Mouse (Mus musculus) stomach, postnatal 0 days (tissue): Measurements from ENCODE around the gene Igfbp5. TPM values are rescaled to one million over a fixed set of nuclear protein-coding genes. Genes with fewer than 3 reads are reported as not detected.
A peak's percentile ranks its signal among the peaks of the same experiment; 100 is the strongest.

Source experiments
- ATAC-seq: fragments of 200-750 bp; cut with Nextera tagmentation; 2 replicates; pipeline ENCODE4 v1.8.0; 2017; ENCODE audit not compliant: low FRiP score, low TSS enrichment
- DNase-seq: peaks from one replicate; pipeline ENCODE4 v3.0.0-alpha.2; 2016; ENCODE audit warnings: low spot score
- H3K27ac ChIP-seq: fragments of 300-500 bp; sonication (generic); replicated peaks from 2 replicates; pipeline ENCODE4 v1.5.1; 2014; ENCODE audit warnings: mild to moderate bottlenecking, control low read depth
- H3K27me3 ChIP-seq: fragments of 300-500 bp; sonication (generic); 2 replicates; pipeline ENCODE4 v1.6.1; 2014; ENCODE audit warnings: low read length; ENCODE audit not compliant: control insufficient read depth, insufficient read depth
- H3K36me3 ChIP-seq: fragments of 300-500 bp; sonication (generic); 2 replicates; pipeline ENCODE4 v1.6.1; 2014; ENCODE audit warnings: low read length, mixed read lengths; ENCODE audit not compliant: control insufficient read depth, insufficient read depth
- H3K4me1 ChIP-seq: fragments of 300-500 bp; sonication (generic); replicated peaks from 2 replicates; pipeline ENCODE4 v1.6.1; 2014; ENCODE audit warnings: antibody characterized with exemption; ENCODE audit not compliant: control insufficient read depth, insufficient read depth
- H3K4me2 ChIP-seq: fragments of 300-500 bp; sonication (generic); replicated peaks from 2 replicates; pipeline ENCODE4 v1.6.1; 2014; ENCODE audit warnings: low read depth, mild to moderate bottlenecking, control low read depth, moderate library complexity
- H3K4me3 ChIP-seq: fragments of 300-500 bp; sonication (generic); 2 replicates; pipeline ENCODE4 v1.5.1; 2014; ENCODE audit warnings: low read depth, low read length, control low read depth
- H3K9ac ChIP-seq: fragments of 300-500 bp; sonication (generic); 2 replicates; pipeline ENCODE4 v1.6.1; 2014; ENCODE audit warnings: mild to moderate bottlenecking, low read length, control low read depth, mixed read lengths
- H3K9me3 ChIP-seq: fragments of 300-500 bp; sonication (generic); 2 replicates; pipeline ENCODE4 v1.6.1; 2016; ENCODE audit warnings: low read length; ENCODE audit not compliant: control insufficient read depth
- CTCF ChIP-seq: IDR thresholded peaks from 2 replicates; pipeline ENCODE4 v1.5.1; 2016; ENCODE audit warnings: antibody characterized with exemption, low read depth, mild to moderate bottlenecking, moderate library complexity
- EP300 ChIP-seq: optimal IDR thresholded peaks from 2 replicates; pipeline ENCODE3; 2016; ENCODE audit warnings: antibody characterized with exemption
- WGBS: fragments of 180-500 bp; shearing (Covaris S2); extraction: QIAGEN DNeasy Blood & Tissue Kit; methylation state at CpG from one replicate; pipeline ENCODE4 v1.1.7; 2014; 5-methylcytosine and 5-hydroxymethylcytosine counted together
- polyA plus RNA-seq: library from polyadenylated mRNA; unstranded; fragments of >200 nt; fragmentation: Nextera tagmentation; extraction: Ambion mirVana; gene quantifications from 2 replicates; pipeline ENCODE4 v1.2.1, GENCODE M21; 2015

Igfbp5 gene
- polyA plus RNA-seq, 1 experiment from 2014 or later = 37.8 TPM

DNA sequence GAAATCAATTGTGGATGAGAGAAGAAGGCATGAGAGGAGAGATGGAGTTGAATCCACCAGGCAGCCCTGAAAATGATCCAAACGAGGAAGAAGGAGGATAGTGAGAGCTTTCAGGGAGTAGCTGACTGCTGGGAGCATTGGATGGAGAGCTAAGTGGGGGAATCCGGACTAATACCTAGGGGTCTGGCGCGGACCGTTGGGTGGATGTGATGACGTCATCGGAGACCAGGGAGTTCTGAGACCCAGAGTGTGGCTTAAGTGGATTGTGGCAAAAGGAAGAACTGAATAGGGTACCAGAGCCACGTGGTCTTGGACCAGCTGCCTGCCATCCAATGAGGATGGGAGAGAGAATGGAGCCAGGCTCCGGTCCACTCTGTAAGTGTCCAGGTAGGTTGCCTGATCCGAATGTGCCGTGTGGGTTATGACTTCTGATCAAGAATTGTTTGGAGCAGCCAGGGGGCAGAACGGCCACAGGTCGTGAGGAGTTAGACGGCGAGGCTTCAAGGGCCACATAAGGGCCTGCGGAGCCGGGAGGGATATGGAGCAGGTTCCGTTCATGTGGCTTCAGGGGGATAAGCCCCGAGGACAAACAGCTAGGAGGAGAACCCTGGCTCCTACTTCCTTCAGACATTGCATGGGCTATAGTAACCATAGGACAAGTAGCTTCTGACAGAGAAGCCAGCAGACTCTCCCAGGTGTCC, 18.3 kb downstream of the Igfbp5 start:
- Histone ChIP-seq H3K36me3 (peaks cover 19% of the 10 kb centered on the region), H3K9me3 (no peaks in the 10 kb centered on the region), H3K27me3 (no peaks in the 10 kb centered on the region), H3K27ac (no peak overlapping the region), H3K4me2 (no peak overlapping the region), H3K4me1 (no peaks in the 10 kb centered on the region), H3K9ac (no peak overlapping the region), H3K4me3 (no peak overlapping the region)
- 68% methylated on average over 19 of the region's 19 CpGs for WGBS
- ATAC-seq (peak; percentile 13; the same call in 1 of the 2 replicates), DNase-seq (no peak)
- TF ChIP-seq EP300 (no peak), CTCF (peak; percentile 22; the same call in 1 of the 2 replicates)

DNA sequence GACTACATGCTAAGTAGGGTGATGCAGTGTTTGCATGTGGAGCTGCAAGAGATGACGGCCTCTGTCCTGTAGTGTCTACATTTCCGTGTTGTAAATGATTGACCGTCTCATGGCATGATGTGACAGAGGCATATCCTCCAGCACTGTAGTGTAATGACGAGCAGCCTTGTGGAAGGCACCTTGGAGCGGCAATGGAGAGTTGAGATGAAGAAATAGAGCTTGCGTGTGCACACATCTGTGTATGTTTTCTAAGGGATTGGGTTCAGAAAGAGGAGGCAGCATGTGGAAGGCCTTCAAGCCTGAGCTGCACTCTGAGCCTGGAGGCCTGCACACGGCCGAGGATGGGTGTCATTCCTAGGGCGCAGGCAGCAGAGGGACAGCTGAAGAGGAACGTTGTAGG, 19.0 kb downstream of the Igfbp5 start:
- 85% methylated on average over 10 of the region's 10 CpGs for WGBS
- H3K27me3 ChIP-seq = no peaks in the 10 kb centered on the region
- no peaks in the 10 kb centered on the region for H3K4me1 ChIP-seq
- ATAC-seq (no peak), DNase-seq (no peak)
- H3K36me3 ChIP-seq = peaks cover 19% of the 10 kb centered on the region
- H3K9me3 ChIP-seq = no peaks in the 10 kb centered on the region
- no peak overlapping the region for H3K9ac ChIP-seq
- no peak overlapping the region for H3K4me3 ChIP-seq
- no peak overlapping the region for H3K27ac ChIP-seq
- TF ChIP-seq CTCF = no peak
- TF ChIP-seq EP300 = no peak
- H3K4me2 ChIP-seq = no peak overlapping the region

DNA sequence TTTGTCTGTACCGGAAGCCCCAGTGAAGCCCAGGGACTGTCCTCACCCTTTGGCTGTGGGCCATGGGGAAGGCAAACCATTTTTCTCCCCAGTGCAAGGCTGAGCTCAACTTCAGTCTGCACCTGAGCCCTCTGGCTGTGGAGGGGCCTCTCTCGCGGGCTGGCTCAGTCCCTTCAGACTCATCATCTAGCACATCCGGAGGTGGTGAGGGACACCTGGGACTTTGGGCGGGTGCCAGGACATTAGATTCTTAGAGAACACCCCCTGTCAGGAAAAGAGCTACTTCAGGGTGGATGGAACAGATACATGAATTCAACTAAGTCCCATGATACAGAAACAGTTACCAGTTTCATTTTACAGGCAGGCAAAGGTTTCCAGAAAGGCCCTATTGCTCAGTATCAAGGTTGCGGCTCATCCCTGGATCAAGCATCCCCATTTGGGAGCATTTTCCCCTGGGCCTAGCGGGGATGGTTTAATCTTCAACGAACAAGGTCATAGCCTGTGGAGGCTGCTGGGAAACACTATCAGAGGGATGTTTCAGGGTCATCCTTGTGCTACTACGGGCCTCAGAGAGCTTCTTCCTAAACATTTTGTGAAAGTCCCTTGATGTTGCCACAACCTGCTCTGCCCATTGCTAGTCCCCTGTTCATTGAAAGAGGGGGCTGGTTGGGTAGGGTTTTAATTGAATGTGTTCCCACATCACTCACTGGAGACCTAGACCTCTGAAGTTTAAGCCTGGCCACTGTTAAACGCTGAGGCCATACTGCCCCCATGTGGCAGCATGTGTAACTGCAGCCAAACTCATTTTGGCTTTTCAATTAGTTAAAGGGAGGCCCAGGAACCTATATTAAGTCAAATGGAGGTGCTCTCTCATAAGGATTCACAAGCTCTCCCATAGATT, 20.1 kb downstream of the Igfbp5 start:
- DNase-seq = peak; percentile 48
- TF ChIP-seq EP300 = no peak
- peak; percentile 99 for TF ChIP-seq CTCF
- no peak for ATAC-seq

DNA sequence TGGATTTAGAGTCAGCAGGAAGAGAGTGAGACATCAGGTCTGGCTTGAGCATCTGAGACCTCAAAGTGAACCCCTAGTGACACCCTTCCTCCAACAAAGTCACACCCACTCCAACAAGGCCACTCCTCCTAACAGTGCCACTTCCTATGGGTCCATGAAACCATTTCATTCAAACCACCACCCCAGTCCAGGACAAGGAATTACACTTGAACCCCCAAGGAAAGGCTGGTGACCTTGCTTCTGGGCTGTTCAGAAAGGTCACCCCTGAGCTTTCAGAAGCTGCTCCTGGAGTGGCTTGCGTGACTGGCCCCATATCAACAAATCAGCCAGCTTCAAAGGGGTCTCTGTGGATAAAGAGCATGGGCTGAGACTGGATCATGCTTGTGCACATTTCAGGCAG, 20.9 kb downstream of the Igfbp5 start:
- no peaks in the 10 kb centered on the region for H3K4me1 ChIP-seq
- H3K4me2 ChIP-seq = no peak overlapping the region
- no peaks in the 10 kb centered on the region for H3K9me3 ChIP-seq
- TF ChIP-seq EP300 (no peak), CTCF (no peak)
- H3K27me3 ChIP-seq = no peaks in the 10 kb centered on the region
- peaks cover 6% of the 10 kb centered on the region; the same call in 1 of the 2 replicates for H3K36me3 ChIP-seq
- H3K27ac ChIP-seq = no peak overlapping the region
- DNase-seq (no peak), ATAC-seq (no peak)
- H3K4me3 ChIP-seq = no peak overlapping the region
- no peak overlapping the region for H3K9ac ChIP-seq
- WGBS = 75% methylated on average over 1 of the region's 1 CpGs

More for the DNA sequence above, 20.1 kb downstream of the Igfbp5 start:
- Histone ChIP-seq H3K27me3 (no peaks in the 10 kb centered on the region), H3K9me3 (no peaks in the 10 kb centered on the region), H3K4me1 (no peaks in the 10 kb centered on the region), H3K36me3 (peaks cover 14% of the 10 kb centered on the region), H3K4me2 (no peak overlapping the region), H3K4me3 (no peak overlapping the region), H3K27ac (no peak overlapping the region), H3K9ac (no peak overlapping the region)
- 45% methylated on average over 10 of the region's 10 CpGs for WGBS

- no peak overlapping the region for H3K27ac ChIP-seq
- no peaks in the 10 kb centered on the region for H3K36me3 ChIP-seq
- no peak overlapping the region for H3K9ac ChIP-seq
- no peak for ATAC-seq
- H3K4me2 ChIP-seq = no peak overlapping the region
- no peaks in the 10 kb centered on the region for H3K9me3 ChIP-seq
- TF ChIP-seq EP300 (no peak), CTCF (no peak)
- H3K27me3 ChIP-seq = no peaks in the 10 kb centered on the region
- no peak overlapping the region for H3K4me3 ChIP-seq
- DNase-seq = no peak
- 89% methylated on average over 8 of the region's 8 CpGs for WGBS
- no peaks in the 10 kb centered on the region for H3K4me1 ChIP-seq
Measured at GRCm38 (mm10) chr1:72849037-72849436, 25.6 kb downstream of the Igfbp5 start.

DNA sequence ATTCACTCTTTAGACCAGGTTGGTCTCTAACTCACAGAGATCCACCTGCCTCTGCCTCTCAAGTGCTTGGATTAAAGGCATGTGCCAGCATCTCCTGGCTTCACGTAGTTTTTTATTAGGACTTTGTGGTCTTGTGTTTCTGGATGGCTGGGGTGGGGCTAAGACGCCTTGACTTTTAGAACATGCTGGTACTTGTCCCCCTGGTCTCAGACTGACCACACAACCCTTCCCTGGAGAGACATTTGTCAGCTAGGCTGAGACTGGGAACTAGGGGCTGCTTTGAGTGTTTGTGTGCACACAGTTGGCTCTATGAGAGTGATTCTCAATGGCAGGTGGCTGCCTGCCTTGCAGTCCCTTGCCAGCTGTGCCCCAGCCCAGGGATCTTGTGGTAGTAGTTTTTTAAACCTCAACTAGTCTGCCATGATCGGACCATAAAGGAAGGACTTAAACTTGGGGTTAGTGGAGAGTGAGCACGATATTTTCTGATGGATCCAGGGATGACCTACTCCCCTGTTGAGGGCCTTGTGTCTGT, 26.8 kb downstream of the Igfbp5 start:
- Histone ChIP-seq H3K9me3 (no peaks in the 10 kb centered on the region), H3K27ac (no peak overlapping the region), H3K9ac (no peak overlapping the region), H3K4me3 (no peak overlapping the region), H3K4me1 (no peaks in the 10 kb centered on the region), H3K36me3 (no peaks in the 10 kb centered on the region), H3K4me2 (no peak overlapping the region), H3K27me3 (no peaks in the 10 kb centered on the region)
- no peak for DNase-seq
- ATAC-seq = no peak
- TF ChIP-seq EP300 (no peak), CTCF (no peak)
- 84% methylated on average over 4 of the region's 4 CpGs for WGBS
